Mouse (Mus musculus) yolk sac, embryonic 10.5 days (tissue): ENCODE measurements around the gene Gm21961.
"Not testable (repeated sequence)": the region's sequence is repeated elsewhere in the genome, so short reads cannot be mapped to it uniquely, and the experiment has no call there.

Experiments
- DNase-seq: peaks from one replicate; pipeline ENCODE4 v3.0.0-alpha.2; 2017; ENCODE audit warnings: low spot score

Gm21961 gene

DNA sequence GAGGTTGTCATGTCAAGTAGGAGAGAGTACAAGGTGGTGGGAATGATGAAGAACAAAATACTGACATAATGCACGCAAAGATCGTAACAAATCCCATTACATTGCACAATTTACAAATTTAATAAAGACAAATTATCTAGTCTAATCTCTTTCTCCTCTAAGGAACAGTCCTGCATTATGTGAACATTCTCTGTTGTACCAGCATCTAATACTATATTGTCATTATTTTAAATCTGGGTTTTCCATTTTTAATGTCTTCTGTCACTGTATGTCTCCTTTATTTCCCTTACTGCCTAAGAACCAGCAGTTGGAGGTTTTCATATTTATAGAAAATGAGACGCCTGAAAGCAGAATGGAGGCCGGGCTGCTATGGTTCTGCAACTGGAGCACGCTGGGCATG, at the start of gene Gm21961:
Gene Gm21961, minus strand, starts transcription at position 101 of the 400 bp plus-strand sequence.
- DNase-seq = no peak

DNA sequence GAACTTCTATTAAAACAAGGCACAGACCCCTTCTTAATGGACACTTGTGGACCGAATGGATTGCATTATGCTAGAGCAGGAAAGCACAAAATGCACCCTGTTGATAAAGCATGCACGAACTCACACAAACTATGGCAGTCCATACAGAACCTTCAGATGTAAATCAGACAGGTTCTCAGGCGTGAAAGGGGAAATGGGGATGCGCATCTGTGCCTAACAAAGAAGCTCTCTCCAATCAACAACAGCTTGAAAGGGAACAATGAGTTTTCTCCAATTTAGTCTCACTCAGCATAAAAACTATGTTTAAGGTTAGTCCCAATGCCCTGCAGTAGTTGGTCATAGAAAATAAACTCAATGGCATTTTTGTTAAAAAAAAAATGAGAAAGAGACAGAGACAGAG, 27.3 kb upstream of the Gm21961 start:
- DNase-seq = no peak

DNA sequence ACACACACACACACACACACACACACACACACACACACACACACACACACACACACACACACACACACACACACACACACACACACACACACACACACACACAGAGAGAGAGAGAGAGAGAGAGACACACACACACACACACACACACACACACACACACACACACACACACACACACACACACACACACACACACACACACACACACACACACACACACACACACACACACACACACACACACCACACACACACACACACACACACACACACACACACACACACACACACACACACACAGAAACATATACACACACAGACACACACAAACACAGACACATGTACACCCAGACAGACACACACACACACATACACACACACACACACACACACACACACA, 24.5 kb upstream of the Gm21961 start:
- not testable (repeated sequence) for DNase-seq

DNA sequence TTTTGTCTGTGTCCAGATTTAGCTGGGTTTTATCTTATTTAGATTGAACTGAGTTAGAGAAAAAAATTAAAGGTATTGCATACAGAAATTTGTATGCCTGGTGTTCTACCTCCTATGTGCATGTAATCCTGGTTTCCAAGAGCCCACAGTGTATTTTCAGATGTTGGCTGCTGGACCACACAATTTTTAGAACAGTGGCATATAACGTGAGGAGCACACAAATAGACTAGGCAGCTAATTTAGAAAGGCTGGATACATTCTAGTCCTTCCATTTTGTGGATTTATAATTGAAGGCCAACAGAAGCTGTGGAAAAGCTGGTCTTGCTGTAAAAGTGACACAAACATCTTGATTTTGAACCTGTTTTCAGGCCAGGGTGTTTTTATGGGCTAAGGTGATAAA, 3.3 kb upstream of the Gm21961 start:
- no peak for DNase-seq

- no peak for DNase-seq
Measured at GRCm38 (mm10) chr15:65006177-65006576, 8.5 kb downstream of the Gm21961 start.

DNA sequence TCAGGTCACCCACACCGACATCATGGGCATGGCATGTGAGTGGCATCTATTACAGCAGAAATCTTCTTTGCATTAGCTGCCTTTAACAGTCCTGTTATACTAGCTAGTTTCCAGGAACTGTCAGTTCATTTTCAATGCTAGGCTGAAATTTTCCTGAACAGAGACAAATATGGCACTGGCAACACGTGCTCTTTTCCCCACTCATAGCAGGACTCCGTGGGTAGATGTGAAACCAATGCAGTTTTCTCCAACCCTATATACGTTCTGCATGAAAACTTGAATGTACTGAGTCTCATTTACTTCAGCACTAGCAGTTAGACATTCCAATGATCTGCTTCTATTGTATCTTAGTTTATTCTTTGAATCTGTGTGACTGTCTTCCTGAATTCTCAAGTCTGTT, 20.2 kb downstream of the Gm21961 start:
- no peak for DNase-seq

- no peak for DNase-seq
Measured at GRCm38 (mm10) chr15:64979976-64980375, 34.7 kb downstream of the Gm21961 start.

DNA sequence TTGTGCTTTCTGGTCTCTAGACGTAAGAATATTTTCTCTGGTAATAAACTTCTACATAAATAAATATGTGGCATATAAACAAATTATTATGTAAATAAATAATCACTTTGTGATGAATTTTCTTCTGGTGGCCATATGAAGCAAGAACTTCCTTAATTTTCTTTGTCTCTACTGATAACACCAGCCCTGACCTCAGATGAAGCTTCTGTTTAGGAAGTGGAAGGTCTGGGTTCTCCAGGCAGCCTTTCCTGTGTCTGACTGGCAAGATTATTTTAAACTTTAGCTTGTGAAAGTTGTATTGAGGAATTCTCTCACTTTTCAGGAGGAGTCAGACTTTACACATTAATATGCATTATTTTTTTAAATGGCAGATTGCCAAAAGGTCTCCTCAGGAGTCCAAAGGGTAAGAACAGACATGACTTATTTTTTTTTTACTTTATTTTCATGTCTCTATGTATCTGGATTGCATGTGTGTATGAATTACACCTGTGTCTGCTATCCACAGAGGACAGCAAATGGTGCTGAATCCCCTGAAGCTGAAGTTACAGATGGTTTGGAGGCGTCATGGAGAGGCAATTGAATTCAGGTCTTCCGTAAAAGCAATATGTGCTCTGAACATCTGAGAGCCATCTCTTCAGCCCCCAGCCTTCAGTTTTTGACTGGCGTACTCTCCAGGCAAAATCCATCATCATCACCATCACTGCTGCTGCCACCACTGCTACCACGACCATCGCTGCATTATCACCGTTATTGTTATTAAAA, 38.5 kb downstream of the Gm21961 start:
- no peak for DNase-seq
